Mouse (Mus musculus) brain, embryonic 14.5 days (tissue): Measurements from ENCODE around the gene Marveld2.

Experiments
- CTCF ChIP-seq: fragments of 200-500 bp; IDR thresholded peaks from 2 replicates; pipeline ENCODE4 v1.5.1; 2012; ENCODE audit warnings: inconsistent platforms, mild to moderate bottlenecking, moderate library complexity, borderline replicate concordance; ENCODE audit not compliant: insufficient read depth, insufficient read length; ENCODE audit errors: extremely low read depth
- POLR2A ChIP-seq: fragments of 200-500 bp; IDR thresholded peaks from 2 replicates; pipeline ENCODE4 v1.6.1; 2012; ENCODE audit warnings: mild to moderate bottlenecking, inconsistent platforms, borderline replicate concordance; ENCODE audit not compliant: poor library complexity, insufficient read depth, insufficient read length, severe bottlenecking; ENCODE audit errors: extremely low read depth

DNA sequence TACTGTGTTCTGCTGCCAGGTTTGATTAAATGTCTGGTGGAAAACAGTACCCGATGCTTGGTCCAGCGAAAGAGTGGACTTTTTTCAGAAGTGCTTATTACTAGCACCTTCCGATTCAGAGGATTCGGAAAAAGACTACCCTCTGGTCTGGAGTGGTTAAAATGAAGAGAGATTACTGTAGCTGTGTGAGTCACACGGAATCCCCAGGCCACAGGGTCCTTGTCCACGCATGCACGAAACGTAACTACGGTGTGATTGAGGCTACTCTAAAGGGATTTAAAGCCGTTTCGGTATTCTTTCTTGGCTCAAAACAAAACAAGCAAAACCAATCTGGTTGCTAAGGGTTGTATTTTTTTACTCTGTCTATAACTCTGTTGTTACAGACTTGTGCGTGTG lies 63.7 kb downstream of the Marveld2 start:
- no peak for TF ChIP-seq CTCF
- TF ChIP-seq POLR2A: no peak
